ENCODE assay signal across 8 mouse cellular contexts in genomic region chr15:99772881-99772924, GRCm38 (mm10). TPM values are rescaled to one million over a fixed set of nuclear protein-coding genes. Genes with fewer than 3 reads are reported as not detected.
DNase-seq lines count a peak whose midpoint lies in the region; ATAC-seq and TF ChIP-seq lines count a peak whose summit lies in the region.
"Not testable (repeated sequence)": the region's sequence is repeated elsewhere in the genome, so short reads cannot be mapped to it uniquely, and the experiment has no call there.

Gene Cers5, minus strand, starts transcription at chr15:99772885.

- peak within 1 kb of the TSS; percentile 92 for H3K27ac ChIP-seq in heart, embryonic 10.5 days
- H3K27ac ChIP-seq in hindbrain, embryonic 15.5 days (replicated peaks) = peak within 1 kb of the TSS; percentile 97
- peak within 1 kb of the TSS; percentile 68 for H3K27ac ChIP-seq in liver, embryonic 13.5 days
- H3K27ac ChIP-seq in midbrain, embryonic 15.5 days = peak within 1 kb of the TSS; percentile 87
- H3K27ac ChIP-seq in thymus, adult 2 months (ENCODE audit: control insufficient read depth, insufficient read depth, low read length) = peak within 1 kb of the TSS; percentile 65

- H3K9ac ChIP-seq in hindbrain, embryonic 15.5 days = peak within 1 kb of the TSS; percentile 86
- H3K9ac ChIP-seq in liver, embryonic 13.5 days = peak within 1 kb of the TSS; percentile 73
- peak within 1 kb of the TSS; percentile 70 for H3K9ac ChIP-seq in midbrain, embryonic 15.5 days

- peak within 1 kb of the TSS; percentile 63 for H3K4me2 ChIP-seq in hindbrain, embryonic 15.5 days
- peak within 1 kb of the TSS; percentile 93 for H3K4me2 ChIP-seq in liver, embryonic 13.5 days
- H3K4me2 ChIP-seq in midbrain, embryonic 15.5 days = peak within 1 kb of the TSS; percentile 71

- ATAC-seq in hindbrain, embryonic 15.5 days (ENCODE audit: low FRiP score, low read depth); liver, embryonic 13.5 days (ENCODE audit: low read depth); midbrain, embryonic 15.5 days (replicated peaks): not testable (repeated sequence)

- DNase-seq in adrenal gland, postnatal 10 days; heart, embryonic 10.5 days (ENCODE audit: low spot score); layer of hippocampus, postnatal 25 days (ENCODE audit: extremely low spot score in 1 of 2, low spot score in 1 of 2); liver, embryonic 13.5 days; thymus, adult 2 months: not testable (repeated sequence)

- peaks cover 17% of the 10 kb centered on the region for H3K4me1 ChIP-seq in erythroblast, embryonic 14.5 days (ENCODE audit: control insufficient read depth)
- H3K4me1 ChIP-seq in heart, embryonic 10.5 days = peaks cover 21% of the 10 kb centered on the region
- peaks cover 19% of the 10 kb centered on the region for H3K4me1 ChIP-seq in hindbrain, embryonic 15.5 days (replicated peaks)
- H3K4me1 ChIP-seq in liver, embryonic 13.5 days (replicated peaks) = peaks cover 30% of the 10 kb centered on the region
- peaks cover 16% of the 10 kb centered on the region for H3K4me1 ChIP-seq in midbrain, embryonic 15.5 days
- H3K4me1 ChIP-seq in thymus, adult 2 months (replicated peaks; ENCODE audit: control insufficient read depth, insufficient read depth, low read length) = not testable (repeated sequence)

- H3K27me3 ChIP-seq in erythroblast, embryonic 14.5 days (ENCODE audit: control insufficient read depth) = peaks cover 13% of the 10 kb centered on the region
- not testable (repeated sequence) for H3K27me3 ChIP-seq in heart, embryonic 10.5 days (ENCODE audit: insufficient read depth, poor library complexity, severe bottlenecking); hindbrain, embryonic 15.5 days; liver, embryonic 13.5 days; midbrain, embryonic 15.5 days (replicated peaks); thymus, adult 2 months (ENCODE audit: control insufficient read depth, insufficient read depth, low read length)

- not testable (repeated sequence) for TF ChIP-seq CTCF in thymus, adult 2 months (IDR thresholded peaks at IDR 0.05; ENCODE audit: borderline replicate concordance, control insufficient read depth, extremely low read depth, insufficient read depth, low read length, poor library complexity)

- peak within 1 kb of the TSS; percentile 68 for H3K4me3 ChIP-seq in erythroblast, embryonic 14.5 days (replicated peaks)
- peak within 1 kb of the TSS; percentile 94 for H3K4me3 ChIP-seq in heart, embryonic 10.5 days
- H3K4me3 ChIP-seq in hindbrain, embryonic 15.5 days = peak within 1 kb of the TSS; percentile 94
- peak within 1 kb of the TSS; percentile 71 for H3K4me3 ChIP-seq in liver, embryonic 13.5 days (replicated peaks)
- H3K4me3 ChIP-seq in midbrain, embryonic 15.5 days = peak within 1 kb of the TSS; percentile 64
- H3K4me3 ChIP-seq in thymus, adult 2 months (ENCODE audit: control insufficient read depth, insufficient read depth, low read length) = peak within 1 kb of the TSS; percentile 70

- H3K36me3 ChIP-seq in erythroblast, embryonic 14.5 days (ENCODE audit: control insufficient read depth); heart, embryonic 10.5 days; hindbrain, embryonic 15.5 days; liver, embryonic 13.5 days; midbrain, embryonic 15.5 days (replicated peaks); thymus, adult 2 months (ENCODE audit: control insufficient read depth, insufficient read depth, low read length): not testable (repeated sequence)

- H3K9me3 ChIP-seq in erythroblast, embryonic 14.5 days (ENCODE audit: control insufficient read depth, low read length); heart, embryonic 10.5 days; hindbrain, embryonic 15.5 days; liver, embryonic 13.5 days (replicated peaks); midbrain, embryonic 15.5 days: not testable (repeated sequence)

- not testable (repeated sequence) for TF ChIP-seq POLR2A in thymus, adult 2 months (IDR thresholded peaks at IDR 0.05; ENCODE audit: control insufficient read depth, extremely low read depth, insufficient read depth, low read length, poor library complexity)

RNA-seq across cellular contexts. Expression of gene Cers5, which starts in this region (rescaled TPM):
- 10 to 100 TPM; 35.9 to 41.6 TPM for total RNA-seq in adrenal gland, postnatal 10 days (2021)
- polyA plus RNA-seq in erythroblast, embryonic 14.5 days (2012) = 0.04 TPM in 1 of 2 replicates, not detected in the other
- 56.5 and 60.3 TPM in 2 replicates for polyA plus RNA-seq in heart, embryonic 10.5 days (2016; fragmentation: Nextera tagmentation; extraction: Ambion mirVana)
- 85.8 and 89.9 TPM in 2 replicates for polyA plus RNA-seq in hindbrain, embryonic 15.5 days (2015; fragmentation: Nextera tagmentation; extraction: Ambion mirVana)
- total RNA-seq in layer of hippocampus, postnatal 25 days (2021) = 10 to 100 TPM; 29.0 to 34.0 TPM
- 11.2 and 11.7 TPM in 2 replicates for polyA plus RNA-seq in liver, embryonic 13.5 days (2015; fragmentation: Nextera tagmentation; extraction: Ambion mirVana)
- 77.3 and 79.9 TPM in 2 replicates for polyA plus RNA-seq in midbrain, embryonic 15.5 days (2015; fragmentation: Nextera tagmentation; extraction: Ambion mirVana)
- 48.1 and 59.8 TPM in 2 replicates for polyA plus RNA-seq in thymus, adult 2 months (2012; rRNA removed)

Comparison
In these comparisons a context has a peak if more than half of its experiments do, and no peak if none do; other contexts are left out.
1. RNA of gene Cers5 (polyA plus RNA-seq): 85.8 to 89.9 TPM in hindbrain, embryonic 15.5 days, 77.3 to 79.9 TPM in midbrain, embryonic 15.5 days, 48.1 to 59.8 TPM in thymus, adult 2 months, 56.5 to 60.3 TPM in heart, embryonic 10.5 days and 11.2 to 11.7 TPM in liver, embryonic 13.5 days; 0.04 TPM in erythroblast, embryonic 14.5 days; every median in the first group is over 10 times any median in the second.
2. Peak in every context shown above with its lines, with median percentiles within 50 percentile points of each other: H3K4me3 ChIP-seq, H3K27ac ChIP-seq, H3K4me2 ChIP-seq and H3K9ac ChIP-seq.